Mouse (Mus musculus) lung, embryonic 16.5 days (tissue): ENCODE data around the gene Dag1. TPM values are rescaled to one million over a fixed set of nuclear protein-coding genes. Genes with fewer than 3 reads are reported as not detected.
A peak's percentile ranks its signal among the peaks of the same experiment; 100 is the strongest.

Source experiments
- ATAC-seq: fragments of 200-750 bp; cut with Nextera tagmentation; 2 replicates; pipeline ENCODE4 v1.8.0; 2017; ENCODE audit warnings: low read depth, mild to moderate bottlenecking, moderate library complexity
- H3K27ac ChIP-seq: fragments of 300-500 bp; sonication (generic); 2 replicates; pipeline ENCODE4 v1.5.1; 2014; ENCODE audit warnings: mild to moderate bottlenecking, control low read depth, low read length
- H3K27me3 ChIP-seq: fragments of 300-500 bp; sonication (generic); 2 replicates; pipeline ENCODE4 v1.6.1; 2014; ENCODE audit warnings: low read depth, low read length, mixed read lengths; ENCODE audit not compliant: control insufficient read depth, insufficient read depth
- H3K36me3 ChIP-seq: fragments of 300-500 bp; sonication (generic); 2 replicates; pipeline ENCODE4 v1.6.1; 2014; ENCODE audit warnings: low read length; ENCODE audit not compliant: control insufficient read depth, insufficient read depth
- H3K4me1 ChIP-seq: fragments of 300-500 bp; sonication (generic); replicated peaks from 2 replicates; pipeline ENCODE4 v1.6.1; 2014; ENCODE audit warnings: low read length, mixed read lengths; ENCODE audit not compliant: control insufficient read depth, insufficient read depth
- H3K4me2 ChIP-seq: fragments of 300-500 bp; sonication (generic); 2 replicates; pipeline ENCODE4 v1.6.1; 2014; ENCODE audit warnings: low read depth, low read length, control low read depth
- H3K4me3 ChIP-seq: fragments of 300-500 bp; sonication (generic); 2 replicates; pipeline ENCODE4 v1.5.1; 2014; ENCODE audit warnings: mild to moderate bottlenecking, low read length, control low read depth
- H3K9ac ChIP-seq: fragments of 300-500 bp; sonication (generic); 2 replicates; pipeline ENCODE4 v1.6.1; 2014; ENCODE audit warnings: low read length, control low read depth
- H3K9me3 ChIP-seq: fragments of 300-500 bp; sonication (generic); 2 replicates; pipeline ENCODE4 v1.6.1; 2016; ENCODE audit warnings: low read length; ENCODE audit not compliant: control insufficient read depth
- WGBS: fragments of 180-500 bp; shearing (Covaris S2); extraction: QIAGEN DNeasy Blood & Tissue Kit; methylation state at CpG from one replicate; pipeline ENCODE4 v1.1.7; 2014; 5-methylcytosine and 5-hydroxymethylcytosine counted together
- polyA plus RNA-seq: library from polyadenylated mRNA; unstranded; fragments of >200 nt; fragmentation: Nextera tagmentation; extraction: Ambion mirVana; gene quantifications from 2 replicates; pipeline ENCODE4 v1.2.1, GENCODE M21; 2015

Dag1 gene
- polyA plus RNA-seq, 1 experiment from 2014 or later = 141 TPM

- H3K9ac ChIP-seq = no peak overlapping the region
- no peak overlapping the region for H3K27ac ChIP-seq
- no peak overlapping the region for H3K4me3 ChIP-seq
- H3K4me2 ChIP-seq = no peak overlapping the region
- no peaks in the 10 kb centered on the region for H3K4me1 ChIP-seq
- no peaks in the 10 kb centered on the region for H3K27me3 ChIP-seq
- H3K36me3 ChIP-seq = peaks cover 8% of the 10 kb centered on the region
- 88% methylated on average over 1 of the region's 1 CpGs for WGBS
- no peak for ATAC-seq
- no peaks in the 10 kb centered on the region for H3K9me3 ChIP-seq
Measured at GRCm38 (mm10) chr9:108220380-108220774, 43.4 kb downstream of the Dag1 start.

DNA sequence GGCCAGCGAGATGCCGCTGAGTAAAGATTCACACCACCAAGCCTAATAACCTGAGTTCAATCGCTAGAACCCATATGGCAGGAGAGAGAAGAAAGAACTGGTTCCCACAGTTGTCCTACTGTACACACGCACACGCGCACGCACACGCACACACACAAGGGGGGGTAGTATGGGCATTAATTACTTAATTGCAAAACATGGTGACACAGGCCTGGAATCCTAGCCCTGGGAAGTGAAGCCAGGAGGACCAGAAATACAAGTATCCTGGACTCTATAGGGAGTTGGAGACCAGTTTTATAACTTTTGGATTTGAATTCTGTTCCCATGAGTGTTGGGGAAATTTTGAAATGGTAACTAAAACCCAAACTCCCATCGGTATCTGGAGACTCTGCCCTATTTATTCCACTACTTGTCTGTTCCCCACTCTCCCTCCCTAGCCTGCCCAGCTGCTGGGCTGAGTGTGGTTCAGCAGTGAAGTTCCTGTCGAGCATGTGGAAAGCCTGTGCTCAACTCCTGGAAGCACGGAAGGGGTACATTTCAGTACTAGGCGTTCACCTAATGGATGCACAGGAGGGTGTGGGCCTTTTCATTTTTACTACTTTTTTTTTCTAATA is 43.9 kb downstream of the Dag1 start:
- H3K9me3 ChIP-seq = no peaks in the 10 kb centered on the region
- H3K4me2 ChIP-seq = no peak overlapping the region
- ATAC-seq = no peak
- 85% methylated on average over 12 of the region's 12 CpGs for WGBS
- no peak overlapping the region for H3K27ac ChIP-seq
- no peak overlapping the region for H3K9ac ChIP-seq
- no peaks in the 10 kb centered on the region for H3K27me3 ChIP-seq
- no peak overlapping the region for H3K4me3 ChIP-seq
- no peaks in the 10 kb centered on the region for H3K4me1 ChIP-seq
- H3K36me3 ChIP-seq = peaks cover 8% of the 10 kb centered on the region

DNA sequence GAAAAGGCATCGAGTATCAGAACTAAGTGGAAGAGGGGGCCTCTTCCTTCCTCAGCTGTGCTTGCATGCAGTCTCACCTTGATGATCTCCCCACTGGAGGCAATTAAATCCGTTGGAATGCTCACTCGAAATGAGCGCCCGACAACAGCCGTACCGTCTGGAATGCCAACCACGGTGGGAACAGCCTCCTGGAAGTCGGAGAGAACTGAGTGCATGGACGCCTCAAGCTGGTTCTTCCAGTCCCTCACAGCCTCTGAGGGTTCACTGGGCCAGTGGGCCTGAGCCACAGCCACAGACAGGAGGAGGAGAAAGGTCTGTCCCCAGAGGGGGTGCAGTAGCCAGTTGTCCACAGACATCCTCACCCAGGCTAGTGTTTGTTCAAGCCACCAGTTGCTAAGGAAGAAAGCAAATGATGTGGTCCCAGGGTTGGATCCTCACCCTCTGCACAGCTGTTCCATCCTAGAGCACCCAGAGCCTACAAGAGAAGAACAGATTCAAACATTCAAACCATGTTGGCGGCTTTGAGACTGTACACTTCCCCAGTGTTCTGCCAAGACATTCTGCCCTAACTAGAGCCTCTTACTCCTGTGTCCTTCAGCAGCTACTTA is 45.7 kb downstream of the Dag1 start:
- no peak for ATAC-seq
- H3K36me3 ChIP-seq = peaks cover 8% of the 10 kb centered on the region
- WGBS = 75% methylated on average over 11 of the region's 11 CpGs
- H3K27ac ChIP-seq = no peak overlapping the region
- no peak overlapping the region for H3K4me3 ChIP-seq
- no peak overlapping the region for H3K4me2 ChIP-seq
- 0 out of 2 replicates have a peak, but pooled peaks cover 4% of the 10 kb centered on the region for H3K4me1 ChIP-seq
- no peak overlapping the region for H3K9ac ChIP-seq
- H3K27me3 ChIP-seq = no peaks in the 10 kb centered on the region
- H3K9me3 ChIP-seq = no peaks in the 10 kb centered on the region

- no peak overlapping the region for H3K9ac ChIP-seq
- ATAC-seq = no peak
- H3K36me3 ChIP-seq = peaks cover 8% of the 10 kb centered on the region
- no peaks in the 10 kb centered on the region for H3K9me3 ChIP-seq
- H3K27me3 ChIP-seq = no peaks in the 10 kb centered on the region
- no peak overlapping the region for H3K4me2 ChIP-seq
- H3K4me1 ChIP-seq = 0 out of 2 replicates have a peak, but pooled peaks cover 4% of the 10 kb centered on the region
- H3K4me3 ChIP-seq = no peak overlapping the region
- H3K27ac ChIP-seq = no peak overlapping the region
- WGBS = 84% methylated on average over 3 of the region's 3 CpGs
Measured at GRCm38 (mm10) chr9:108217406-108217805, 46.4 kb downstream of the Dag1 start.

DNA sequence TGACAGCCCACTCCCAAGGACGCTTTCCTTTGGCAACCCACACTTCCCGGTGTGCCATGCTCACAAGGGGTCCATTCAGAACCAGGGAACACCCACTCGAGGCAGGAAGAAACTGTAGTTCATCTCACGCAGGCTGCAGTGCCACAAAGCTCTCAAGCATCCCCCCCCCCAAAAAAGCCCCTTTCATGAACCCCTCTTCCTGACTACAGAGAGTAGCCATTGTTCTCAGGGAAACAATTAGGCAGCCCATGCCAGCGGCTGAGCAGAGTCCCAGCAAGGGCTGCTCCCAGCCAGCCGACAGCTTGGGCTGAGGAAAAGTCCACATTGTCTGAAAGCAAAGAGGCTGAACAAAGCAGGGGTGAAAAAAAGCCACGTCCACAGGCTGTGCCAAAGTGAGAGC is 50.7 kb downstream of the Dag1 start:
- peak; percentile 71 for ATAC-seq
- Histone ChIP-seq H3K9me3 (no peaks in the 10 kb centered on the region), H3K4me2 (no peak overlapping the region), H3K27ac (peak overlapping the region; percentile 52), H3K4me1 (0 out of 2 replicates have a peak, but pooled peaks cover 4% of the 10 kb centered on the region), H3K4me3 (no peak overlapping the region), H3K27me3 (no peaks in the 10 kb centered on the region), H3K9ac (no peak overlapping the region), H3K36me3 (peaks cover 26% of the 10 kb centered on the region)
- WGBS = 39% methylated on average over 7 of the region's 7 CpGs

- Histone ChIP-seq H3K4me2 (no peak overlapping the region), H3K9ac (no peak overlapping the region), H3K27ac (0 out of 2 replicates have a peak overlapping the region, but pooled peaks have one; percentile 20), H3K9me3 (no peaks in the 10 kb centered on the region), H3K4me3 (no peak overlapping the region), H3K27me3 (no peaks in the 10 kb centered on the region), H3K36me3 (peaks cover 26% of the 10 kb centered on the region), H3K4me1 (0 out of 2 replicates have a peak, but pooled peaks cover 4% of the 10 kb centered on the region)
- ATAC-seq = no peak
- 61% methylated on average over 2 of the region's 2 CpGs for WGBS
Measured at GRCm38 (mm10) chr9:108212426-108212825, 51.3 kb downstream of the Dag1 start.

DNA sequence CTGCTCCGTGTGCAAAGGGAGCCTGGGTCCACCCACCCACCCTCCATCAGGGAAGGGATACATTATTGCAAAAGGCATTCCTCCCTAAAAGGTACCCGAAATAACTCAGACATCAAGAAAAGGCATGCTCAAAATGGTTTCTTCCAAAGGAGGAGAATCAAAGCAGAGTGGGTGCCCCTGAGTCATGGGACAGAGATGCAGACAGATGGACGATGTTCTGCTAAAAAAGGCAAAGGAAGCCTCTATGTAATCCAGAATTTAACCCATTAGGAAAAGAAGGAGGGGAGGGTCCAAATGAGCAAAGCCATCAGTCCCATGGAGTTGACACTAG is 58.2 kb downstream of the Dag1 start:
- no peak for ATAC-seq
- 71% methylated on average over 3 of the region's 3 CpGs for WGBS
- Histone ChIP-seq H3K9me3 (no peaks in the 10 kb centered on the region), H3K27ac (no peak overlapping the region), H3K4me2 (no peak overlapping the region), H3K9ac (no peak overlapping the region), H3K27me3 (no peaks in the 10 kb centered on the region), H3K4me3 (no peak overlapping the region), H3K4me1 (peaks cover 4% of the 10 kb centered on the region), H3K36me3 (peaks cover 28% of the 10 kb centered on the region)

DNA sequence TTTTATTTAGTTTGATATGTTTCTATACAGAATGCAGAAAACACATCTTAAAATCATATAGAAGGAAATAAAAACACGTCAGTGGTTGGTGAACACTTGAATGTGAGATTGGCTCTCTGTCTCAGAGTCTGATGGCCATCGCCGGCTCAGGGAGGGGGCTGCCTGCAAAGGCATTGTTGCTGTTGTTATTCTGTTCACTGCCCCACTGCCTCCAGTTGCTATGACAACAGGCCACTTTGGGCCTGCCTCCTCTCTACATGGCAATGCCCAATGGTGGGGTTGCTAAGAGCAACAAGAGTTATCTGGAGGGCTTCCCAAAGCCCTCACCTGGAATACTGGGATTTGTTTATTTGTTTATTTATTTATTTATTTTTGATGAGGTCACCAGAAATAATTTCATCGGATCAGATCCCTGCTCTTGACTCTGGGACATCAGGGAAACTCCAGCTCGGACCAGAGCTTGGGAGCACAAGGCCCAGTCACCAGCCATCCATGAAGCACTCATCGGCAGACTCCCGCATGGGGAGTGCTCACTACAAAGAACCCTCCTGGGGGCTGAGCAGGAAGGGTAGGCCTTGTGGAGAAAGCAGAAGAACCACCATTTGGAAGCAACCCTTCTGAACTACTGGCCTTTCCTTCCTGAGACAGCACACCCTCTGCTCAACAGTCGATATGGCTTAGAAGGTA is 58.7 kb downstream of the Dag1 start:
- 83% methylated on average over 8 of the region's 8 CpGs for WGBS

GRCm38 (mm10) chr9:108203015-108203414 is 60.7 kb downstream of the Dag1 start:
- 27% methylated on average over 13 of the region's 13 CpGs for WGBS
- ATAC-seq = no peak

More for the DNA sequence above, 58.7 kb downstream of the Dag1 start:
- H3K4me2 ChIP-seq = no peak overlapping the region
- peaks cover 28% of the 10 kb centered on the region for H3K36me3 ChIP-seq
- H3K27ac ChIP-seq = no peak overlapping the region
- H3K4me3 ChIP-seq = no peak overlapping the region
- H3K27me3 ChIP-seq = no peaks in the 10 kb centered on the region
- ATAC-seq = no peak
- no peaks in the 10 kb centered on the region for H3K9me3 ChIP-seq
- H3K4me1 ChIP-seq = peaks cover 6% of the 10 kb centered on the region
- H3K9ac ChIP-seq = no peak overlapping the region

More at GRCm38 (mm10) chr9:108203015-108203414, 60.7 kb downstream of the Dag1 start:
- Histone ChIP-seq H3K27ac (no peak overlapping the region), H3K36me3 (peaks cover 10% of the 10 kb centered on the region), H3K9me3 (no peaks in the 10 kb centered on the region), H3K4me3 (peak overlapping the region; percentile 16; the same call in 1 of the 2 replicates), H3K4me1 (peaks cover 6% of the 10 kb centered on the region), H3K27me3 (no peaks in the 10 kb centered on the region), H3K9ac (no peak overlapping the region), H3K4me2 (peak overlapping the region; percentile 32; the same call in 1 of the 2 replicates)
